Mouse (Mus musculus) kidney, postnatal 0 days (tissue): ENCODE measurements around the gene Zswim9. TPM values are rescaled to one million over a fixed set of nuclear protein-coding genes. Genes with fewer than 3 reads are reported as not detected.

Source experiments
- ATAC-seq: fragments of 200-750 bp; cut with Nextera tagmentation; replicated peaks from 2 replicates; pipeline ENCODE4 v1.8.0; 2017; ENCODE audit warnings: low read depth, moderate number of reproducible peaks, moderate TSS enrichment, moderate library complexity; ENCODE audit not compliant: low FRiP score
- DNase-seq: peaks from one replicate; pipeline ENCODE4 v3.0.0-alpha.2; 2016; ENCODE audit warnings: low spot score
- H3K27ac ChIP-seq: fragments of 300-500 bp; sonication (generic); 2 replicates; pipeline ENCODE4 v1.5.1; 2014; ENCODE audit warnings: mild to moderate bottlenecking
- H3K27me3 ChIP-seq: fragments of 300-500 bp; sonication (generic); 2 replicates; pipeline ENCODE4 v1.6.1; 2014; ENCODE audit warnings: low read length, mixed read lengths; ENCODE audit not compliant: insufficient read depth
- H3K36me3 ChIP-seq: fragments of 300-500 bp; sonication (generic); 2 replicates; pipeline ENCODE4 v1.6.1; 2014; ENCODE audit warnings: low read length, mixed read lengths; ENCODE audit not compliant: insufficient read depth
- H3K4me1 ChIP-seq: fragments of 300-500 bp; sonication (generic); replicated peaks from 2 replicates; pipeline ENCODE4 v1.6.1; 2014; ENCODE audit warnings: antibody characterized with exemption, low read length, mixed read lengths; ENCODE audit not compliant: insufficient read depth
- H3K4me2 ChIP-seq: fragments of 300-500 bp; sonication (generic); 2 replicates; pipeline ENCODE4 v1.6.1; 2014; ENCODE audit warnings: mild to moderate bottlenecking, low read length, moderate library complexity, mixed read lengths
- H3K4me3 ChIP-seq: fragments of 300-500 bp; sonication (generic); replicated peaks from 2 replicates; pipeline ENCODE4 v1.5.1; 2014; ENCODE audit warnings: low read depth, low read length
- H3K9ac ChIP-seq: fragments of 300-500 bp; sonication (generic); 2 replicates; pipeline ENCODE4 v1.6.1; 2014; ENCODE audit warnings: low read depth, low read length
- H3K9me3 ChIP-seq: fragments of 300-500 bp; sonication (generic); replicated peaks from 2 replicates; pipeline ENCODE4 v1.6.1; 2016; ENCODE audit warnings: low read length, inconsistent platforms, mixed read lengths
- CTCF ChIP-seq: IDR thresholded peaks from 2 replicates; pipeline ENCODE4 v1.5.1; 2016; ENCODE audit warnings: antibody characterized with exemption, low read depth, mild to moderate bottlenecking, moderate library complexity
- WGBS: fragments of 180-500 bp; shearing (Covaris S2); extraction: QIAGEN DNeasy Blood & Tissue Kit; methylation state at CpG from one replicate; pipeline ENCODE4 v1.1.7; 2014; 5-methylcytosine and 5-hydroxymethylcytosine counted together
- polyA plus RNA-seq: library from polyadenylated mRNA; unstranded; fragments of >200 nt; fragmentation: Nextera tagmentation; extraction: Ambion mirVana; gene quantifications from 2 replicates; pipeline ENCODE4 v1.2.1, GENCODE M21; 2015

The Zswim9 gene
- polyA plus RNA-seq, 1 experiment from 2014 or later = 5.0 TPM

- 57% methylated on average over 50 of the region's 50 CpGs for WGBS
- no peak overlapping the region for H3K4me2 ChIP-seq
- TF ChIP-seq CTCF = no peak
- H3K9me3 ChIP-seq = no peaks in the 10 kb centered on the region
- no peak overlapping the region for H3K27ac ChIP-seq
- H3K9ac ChIP-seq = no peak overlapping the region
- H3K36me3 ChIP-seq = no peaks in the 10 kb centered on the region
- no peaks in the 10 kb centered on the region for H3K27me3 ChIP-seq
- H3K4me1 ChIP-seq = no peaks in the 10 kb centered on the region
- H3K4me3 ChIP-seq = no peak overlapping the region
- no peak for ATAC-seq
- no peak for DNase-seq
These were observed 17.5 kb downstream of the Zswim9 start for GRCm38 (mm10) chr7:13260746-13261700.

- Histone ChIP-seq H3K27ac (no peak within 1 kb of the TSS), H3K27me3 (no peaks in the 10 kb centered on the region), H3K4me3 (no peak within 1 kb of the TSS), H3K4me2 (no peak within 1 kb of the TSS), H3K36me3 (no peaks in the 10 kb centered on the region), H3K9me3 (no peaks in the 10 kb centered on the region), H3K9ac (no peak within 1 kb of the TSS), H3K4me1 (no peaks in the 10 kb centered on the region)
- DNase-seq (no peak), ATAC-seq (no peak)
- no peak for TF ChIP-seq CTCF
These were observed 65.8 kb downstream of the Zswim9 start, which contains the start of gene Vmn1r89 for GRCm38 (mm10) chr7:13212720-13213119. Gene Vmn1r89 (plus strand): TSS chr7:13213020.

Other genes starting within 250 kb of the Zswim9 start
- 235 and 240 TPM in 2 replicates for gene Chmp2a, start 243.9 kb downstream of the Zswim9 start, polyA plus RNA-seq
- 123 and 134 TPM in 2 replicates for gene Ube2m, start 240.4 kb downstream of the Zswim9 start, polyA plus RNA-seq
- gene Mzf1, start 224.0 kb downstream of the Zswim9 start, polyA plus RNA-seq = 2.3 and 2.6 TPM in 2 replicates
- gene Vmn1r85, start 183.5 kb downstream of the Zswim9 start, polyA plus RNA-seq = not detected in 2 replicates
- not detected in 2 replicates for gene Vmn1r86, start 158.8 kb downstream of the Zswim9 start, polyA plus RNA-seq
- not detected in 2 replicates for gene Vmn1r87, start 138.6 kb downstream of the Zswim9 start, polyA plus RNA-seq
- gene Vmn1r88, start 119.2 kb downstream of the Zswim9 start, polyA plus RNA-seq = 0.01 TPM in 1 of 2 replicates, not detected in the other
- not detected in 2 replicates for gene Vmn1r89, start 65.7 kb downstream of the Zswim9 start, polyA plus RNA-seq
- gene Lig1, start 1.4 kb downstream of the Zswim9 start, polyA plus RNA-seq = 49.8 and 61.7 TPM in 2 replicates
- gene Pla2g4c, start 45.9 kb upstream of the Zswim9 start, polyA plus RNA-seq = 0.12 and 0.17 TPM in 2 replicates
- not detected in 2 replicates for gene Cabp5, start 119.4 kb upstream of the Zswim9 start, polyA plus RNA-seq
- gene Bsph1, start 172.1 kb upstream of the Zswim9 start, polyA plus RNA-seq = not detected in 2 replicates